Mouse (Mus musculus) ES-E14 (cell line): ENCODE results near the gene Vmn2r18. TPM values are rescaled to one million over a fixed set of nuclear protein-coding genes. Genes with fewer than 3 reads are reported as not detected.

ENCODE experiments used
- DNase-seq: peaks from one replicate; pipeline ENCODE4 v3.0.0-alpha.2; 2013; ENCODE audit warnings: low read depth, low spot score
- H3K27ac ChIP-seq: 2 replicates; pipeline ENCODE4 v1.5.1; 2012; ENCODE audit warnings: low read depth, mild to moderate bottlenecking, low read length, moderate library complexity, mixed read lengths; ENCODE audit not compliant: poor library complexity, insufficient read depth, severe bottlenecking
- H3K36me3 ChIP-seq: 2 replicates; pipeline ENCODE4 v1.6.1; 2012; ENCODE audit warnings: mild to moderate bottlenecking, low read length, moderate library complexity, mixed read lengths; ENCODE audit not compliant: control insufficient read depth, poor library complexity, insufficient read depth, severe bottlenecking
- H3K4me1 ChIP-seq, 2 experiments: fragments of 150-350 bp in 1 of 2; sonication (generic) in 1 of 2; 2 replicates each; pipeline ENCODE4 v1.6.1; 2012; ENCODE audit warnings: low read length in 2 of 2, mild to moderate bottlenecking in 1 of 2, mixed read lengths in 1 of 2; ENCODE audit not compliant: control insufficient read depth in 2 of 2, insufficient read depth in 2 of 2, poor library complexity in 1 of 2
- H3K4me3 ChIP-seq, 2 experiments: fragments of 150-350 bp in 1 of 2; sonication (generic) in 1 of 2; 2 replicates each; pipeline ENCODE4 v1.5.1; 2012; ENCODE audit warnings: low read length in 2 of 2, low read depth in 1 of 2, mild to moderate bottlenecking in 1 of 2, mixed read lengths in 1 of 2; ENCODE audit not compliant: insufficient read depth in 1 of 2, poor library complexity in 1 of 2, severe bottlenecking in 1 of 2
- H3K9ac ChIP-seq: 2 replicates; pipeline ENCODE4 v1.6.1; 2012; ENCODE audit warnings: low read depth, mild to moderate bottlenecking, low read length, mixed read lengths; ENCODE audit not compliant: poor library complexity, insufficient read depth, severe bottlenecking
- H3K9me3 ChIP-seq: fragments of 150-350 bp; sonication (generic); 2 replicates; pipeline ENCODE4 v1.6.1; 2012; ENCODE audit warnings: low read depth, mild to moderate bottlenecking, low read length; ENCODE audit not compliant: control insufficient read depth, insufficient read depth
- CHD2 ChIP-seq: IDR thresholded peaks from 2 replicates; pipeline ENCODE4 v1.6.1; 2014; ENCODE audit warnings: mild to moderate bottlenecking, low read depth, low read length, inconsistent platforms
- HCFC1 ChIP-seq: IDR thresholded peaks from 2 replicates; pipeline ENCODE4 v1.6.1; 2012; ENCODE audit warnings: low read length, inconsistent platforms, borderline replicate concordance; ENCODE audit not compliant: insufficient read depth
- MAFK ChIP-seq: IDR thresholded peaks from 2 replicates; pipeline ENCODE4 v1.6.1; 2014; ENCODE audit warnings: mild to moderate bottlenecking, low read depth, low read length, inconsistent platforms; ENCODE audit not compliant: insufficient read depth
- ZC3H11A ChIP-seq: IDR thresholded peaks from 2 replicates; pipeline ENCODE4 v1.6.1; 2012; ENCODE audit warnings: low read depth, mild to moderate bottlenecking, inconsistent platforms, low read length, borderline replicate concordance
- ZNF384 ChIP-seq: IDR thresholded peaks from 2 replicates; pipeline ENCODE4 v1.6.1; 2012; ENCODE audit warnings: low read depth, low read length, inconsistent platforms
- in situ Hi-C, 2 experiments: fragments of 600-800 bp; cut with MboI; formaldehyde crosslinking; loops; one replicate each; pipeline ENCODE4 v1.15.1; 2025; ENCODE audit warnings: low sequenced_read_pairs in 2 of 2, inconsistent platforms in 1 of 2; ENCODE audit not compliant: unreplicated experiment in 2 of 2
- total RNA-seq: library from RNA; depleted of rRNA; stranded (reverse); fragments of 300-350 nt; gene quantifications from 2 replicates; pipeline ENCODE4 v1.2.3, GENCODE M21; 2012; rRNA removed

Gene Vmn2r18
- total RNA-seq: 0.11 and 0.18 TPM in 2 replicates

DNA sequence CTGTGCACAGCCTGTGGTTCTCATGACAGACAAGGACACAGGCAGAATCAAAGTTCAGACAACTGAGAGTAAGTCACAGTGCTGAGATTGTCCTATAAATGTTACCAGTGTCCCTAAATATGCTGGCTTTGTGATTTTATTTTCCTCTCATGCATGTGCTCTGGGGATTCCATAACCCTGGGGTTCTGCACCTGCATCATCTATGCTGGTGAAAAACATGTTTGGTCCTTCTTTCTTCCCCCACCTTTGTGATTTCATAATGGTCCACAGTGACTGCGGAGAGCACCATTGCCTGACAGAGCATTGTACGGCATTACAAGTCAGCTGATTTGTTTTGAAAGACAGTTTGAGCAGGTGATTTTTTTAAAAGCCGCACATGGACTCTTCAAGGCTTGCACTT lies at the start of gene Vmn2r18:
Gene Vmn2r18, minus strand, starts transcription at position 101 of the 400 bp plus-strand sequence.
- in situ Hi-C loops: no loop called here
- Histone ChIP-seq H3K9me3 (no peaks in the 10 kb centered on the region), H3K36me3 (no peaks in the 10 kb centered on the region), H3K27ac (no peak within 1 kb of the TSS), H3K4me1 (no peaks in the 10 kb centered on the region), H3K4me3 (no peak within 1 kb of the TSS), H3K9ac (no peak within 1 kb of the TSS)
- no peak for DNase-seq
- no peak for TF ChIP-seq HCFC1
- no peak for TF ChIP-seq MAFK

DNA sequence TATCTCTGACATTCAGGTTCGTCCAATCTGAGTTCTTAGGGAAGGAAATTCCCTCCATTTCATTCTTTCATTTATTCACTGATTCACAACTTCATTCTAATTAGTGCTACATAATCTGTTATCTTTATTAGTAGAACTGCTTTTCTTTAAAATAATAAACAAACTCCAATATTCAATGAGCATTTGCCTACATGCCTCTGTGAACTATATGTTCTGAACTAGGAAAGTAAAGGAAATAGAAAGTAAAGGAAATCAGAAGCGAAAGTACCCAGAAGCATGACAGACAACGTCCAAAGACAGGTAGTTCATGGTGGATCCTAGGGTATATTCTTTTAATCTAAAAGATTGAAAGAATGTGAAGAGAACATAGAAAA lies 45.6 kb upstream of the Vmn2r18 start:
- no peak for DNase-seq
- H3K27ac ChIP-seq: no peak overlapping the region
- TF ChIP-seq MAFK (no peak), ZNF384 (no peak), CHD2 (no peak), HCFC1 (no peak), ZC3H11A (no peak)
- no peaks in the 10 kb centered on the region for H3K9me3 ChIP-seq
- no peak overlapping the region for H3K9ac ChIP-seq
- peaks cover 0 to 6% of the 10 kb centered on the region in 2 experiments; a peak in 1 of 4 replicates for H3K4me1 ChIP-seq
- peak overlapping the region in 1 of 2 experiments; percentile 41; a peak in 1 of 4 replicates for H3K4me3 ChIP-seq
- in situ Hi-C loops: no loop called here
- peaks cover 13% of the 10 kb centered on the region for H3K36me3 ChIP-seq

DNA sequence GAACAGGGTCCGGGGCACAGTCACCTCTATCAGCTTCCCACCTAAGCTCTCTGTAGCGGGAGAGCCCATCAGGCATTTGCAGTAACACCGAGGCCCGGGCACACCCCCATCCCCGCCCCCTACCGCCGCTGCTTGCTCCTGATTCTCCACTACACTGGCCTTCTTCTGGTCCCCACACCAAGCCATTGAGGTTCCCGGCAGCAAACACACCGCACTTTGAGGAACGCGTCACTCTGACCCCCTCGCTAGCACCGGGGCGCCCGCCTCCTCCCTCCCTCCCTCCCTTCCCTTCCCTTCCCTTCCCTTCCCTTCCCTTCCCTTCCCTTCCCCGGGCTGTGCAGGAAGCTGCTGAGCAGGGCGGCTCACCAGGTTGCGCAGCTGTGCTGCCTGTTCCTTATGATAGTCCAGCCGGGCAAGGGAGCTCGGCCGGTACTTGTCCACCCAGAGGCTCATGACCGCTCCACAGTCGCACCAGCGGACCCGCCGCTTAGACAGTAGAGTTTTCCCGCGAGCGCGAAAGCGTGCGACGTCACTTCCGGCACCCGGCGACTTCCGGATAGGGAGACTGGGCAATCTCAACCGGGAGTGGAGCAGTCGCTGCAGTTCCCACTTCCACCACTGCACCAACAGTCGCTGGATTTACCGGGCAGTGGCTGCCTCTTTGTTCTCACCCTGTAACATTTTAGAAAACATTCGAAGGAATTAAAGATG lies 45.0 kb upstream of the Vmn2r18 start, which contains the start of gene Rfc3:
Gene Rfc3, minus strand, starts transcription at position 543 of the 711 bp plus-strand sequence.
- in situ Hi-C loops: no loop called here
- Histone ChIP-seq H3K4me3 (peak within 1 kb of the TSS; percentile 79 to 99), H3K36me3 (peaks cover 17% of the 10 kb centered on the region), H3K9ac (peak within 1 kb of the TSS; percentile 98), H3K9me3 (no peaks in the 10 kb centered on the region), H3K4me1 (peaks cover 0 to 6% of the 10 kb centered on the region in 2 experiments; a peak in 1 of 4 replicates), H3K27ac (peak within 1 kb of the TSS; percentile 77)
- TF ChIP-seq HCFC1 (peak; percentile 39; the same call in 1 of the 2 replicates), MAFK (no peak)
- DNase-seq: peak; percentile 86

DNA sequence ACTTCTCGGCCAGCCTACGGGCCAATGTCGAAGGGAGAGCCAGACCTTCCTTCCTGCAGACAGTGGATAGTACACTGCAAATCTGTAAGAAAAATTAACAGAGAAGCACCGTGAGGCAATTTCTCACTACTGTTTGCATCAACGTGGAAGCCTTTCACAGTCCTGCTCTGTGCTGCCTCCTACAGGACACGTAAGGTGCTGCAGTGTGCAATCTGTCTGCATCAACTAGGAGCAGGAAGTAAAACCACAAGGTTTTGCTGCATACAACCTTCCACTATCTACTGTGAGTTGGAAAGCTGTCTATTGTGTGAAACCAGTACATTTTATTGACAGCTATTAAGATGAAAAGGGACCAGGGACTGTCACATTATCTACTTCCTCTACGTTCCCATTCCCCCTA lies 39.0 kb upstream of the Vmn2r18 start:
- Histone ChIP-seq H3K9ac (no peak overlapping the region), H3K9me3 (no peaks in the 10 kb centered on the region), H3K27ac (no peak overlapping the region), H3K4me3 (no peak overlapping the region), H3K36me3 (peaks cover 28% of the 10 kb centered on the region), H3K4me1 (no peaks in the 10 kb centered on the region)
- in situ Hi-C loops: no loop called here
- peak; percentile 62 for DNase-seq
- TF ChIP-seq MAFK (no peak), CHD2 (no peak), ZC3H11A (no peak), ZNF384 (no peak), HCFC1 (no peak)

DNA sequence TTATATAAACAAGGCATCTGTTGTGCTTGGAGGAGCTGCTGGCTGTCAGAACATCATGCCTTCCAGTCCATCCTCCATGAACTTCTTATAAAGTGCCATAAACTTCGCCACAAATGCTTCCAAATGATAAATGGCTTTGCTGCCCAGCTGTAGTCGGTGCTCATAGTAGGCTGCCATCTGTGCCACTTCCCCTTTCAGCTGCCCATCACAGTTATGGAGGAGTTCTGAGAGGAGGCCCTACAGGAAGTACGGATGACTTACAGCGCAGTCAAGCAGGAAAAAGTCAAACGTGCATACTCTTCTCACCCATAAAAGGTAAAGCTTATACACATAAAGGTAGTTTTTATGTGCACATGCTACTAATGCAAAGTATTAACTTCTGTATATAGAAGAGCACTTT lies 37.0 kb upstream of the Vmn2r18 start:
- Histone ChIP-seq H3K9me3 (no peaks in the 10 kb centered on the region), H3K36me3 (peaks cover 23% of the 10 kb centered on the region), H3K4me3 (no peak overlapping the region), H3K4me1 (no peaks in the 10 kb centered on the region), H3K9ac (no peak overlapping the region), H3K27ac (no peak overlapping the region)
- no peak for TF ChIP-seq ZC3H11A
- TF ChIP-seq HCFC1: no peak
- no peak for TF ChIP-seq ZNF384
- no peak for TF ChIP-seq CHD2
- TF ChIP-seq MAFK: no peak
- in situ Hi-C loops: no loop called here
- no peak for DNase-seq
